Mouse (Mus musculus): ENCODE results near the gene Auts2. TPM values are rescaled to one million over a fixed set of nuclear protein-coding genes. Genes with fewer than 3 reads are reported as not detected.

Auts2 gene
- polyA plus RNA-seq, 1 experiment from 2014 or later, result 95.1 TPM

GRCm38 (mm10) chr5:131686956-131687618 lies 856.1 kb downstream of the Auts2 start:
- H3K9ac ChIP-seq, result no peak overlapping the region
- 0 out of 2 replicates have a peak, but pooled peaks cover 4% of the 10 kb centered on the region for H3K9me3 ChIP-seq (replicated peaks)
- no peak for ATAC-seq
- H3K4me1 ChIP-seq, result 0 out of 2 replicates have a peak, but pooled peaks cover 2% of the 10 kb centered on the region
- no peak overlapping the region for H3K27ac ChIP-seq
- no peaks in the 10 kb centered on the region for H3K27me3 ChIP-seq
- no peak overlapping the region for H3K4me3 ChIP-seq
- H3K4me2 ChIP-seq, result no peak overlapping the region
- 72% methylated on average over 8 of the region's 8 CpGs for WGBS
- peaks cover 7% of the 10 kb centered on the region; the same call in 1 of the 2 replicates for H3K36me3 ChIP-seq (ENCODE audit: poor library complexity, severe bottlenecking)

GRCm38 (mm10) chr5:131680127-131680845 lies 862.9 kb downstream of the Auts2 start:
- H3K36me3 ChIP-seq (ENCODE audit: poor library complexity, severe bottlenecking), result peaks cover 7% of the 10 kb centered on the region; the same call in 1 of the 2 replicates
- H3K4me2 ChIP-seq, result no peak overlapping the region
- 25% methylated on average over 12 of the region's 12 CpGs for WGBS
- no peak overlapping the region for H3K4me3 ChIP-seq
- H3K27ac ChIP-seq, result peak overlapping the region; percentile 80
- no peaks in the 10 kb centered on the region for H3K27me3 ChIP-seq
- H3K9ac ChIP-seq, result 0 out of 2 replicates have a peak overlapping the region, but pooled peaks have one; percentile 21
- 0 out of 2 replicates have a peak, but pooled peaks cover 4% of the 10 kb centered on the region for H3K9me3 ChIP-seq (replicated peaks)
- ATAC-seq, result peak; percentile 89
- H3K4me1 ChIP-seq, result peaks cover 31% of the 10 kb centered on the region

- Histone ChIP-seq H3K4me1 (peaks cover 31% of the 10 kb centered on the region), H3K27ac (peak overlapping the region; percentile 80), H3K27me3 (no peaks in the 10 kb centered on the region), H3K36me3 (ENCODE audit: poor library complexity, severe bottlenecking) (peaks cover 7% of the 10 kb centered on the region; the same call in 1 of the 2 replicates), H3K4me3 (no peak overlapping the region), H3K4me2 (no peak overlapping the region), H3K9ac (no peak overlapping the region), H3K9me3 (replicated peaks) (0 out of 2 replicates have a peak, but pooled peaks cover 4% of the 10 kb centered on the region)
- no peak for ATAC-seq
- WGBS, result 89% methylated on average over 1 of the region's 1 CpGs
Observed at GRCm38 (mm10) chr5:131679523-131679922, 863.6 kb downstream of the Auts2 start.

GRCm38 (mm10) chr5:131677518-131677917 lies 865.6 kb downstream of the Auts2 start:
- H3K9ac ChIP-seq, result no peak overlapping the region
- no peaks in the 10 kb centered on the region for H3K9me3 ChIP-seq (replicated peaks)
- no peaks in the 10 kb centered on the region for H3K36me3 ChIP-seq (ENCODE audit: poor library complexity, severe bottlenecking)
- no peak overlapping the region for H3K27ac ChIP-seq
- 57% methylated on average over 5 of the region's 5 CpGs for WGBS
- H3K27me3 ChIP-seq, result no peaks in the 10 kb centered on the region
- peaks cover 31% of the 10 kb centered on the region for H3K4me1 ChIP-seq
- no peak overlapping the region for H3K4me3 ChIP-seq
- no peak overlapping the region for H3K4me2 ChIP-seq
- 0 out of 2 replicates have a peak, but pooled peaks have one; percentile 16 for ATAC-seq

GRCm38 (mm10) chr5:131673696-131674095 lies 869.4 kb downstream of the Auts2 start:
- WGBS, result 86% methylated on average over 4 of the region's 4 CpGs

GRCm38 (mm10) chr5:131665068-131665467 lies 878.1 kb downstream of the Auts2 start:
- Histone ChIP-seq H3K4me3 (no peak overlapping the region), H3K4me2 (no peak overlapping the region), H3K27me3 (peaks cover 5% of the 10 kb centered on the region; the same call in 1 of the 2 replicates), H3K9ac (no peak overlapping the region), H3K27ac (0 out of 2 replicates have a peak overlapping the region, but pooled peaks have one; percentile 2), H3K9me3 (replicated peaks) (no peaks in the 10 kb centered on the region), H3K36me3 (ENCODE audit: poor library complexity, severe bottlenecking) (no peaks in the 10 kb centered on the region), H3K4me1 (peaks cover 25% of the 10 kb centered on the region)
- peak; percentile 36; the same call in 1 of the 2 replicates for ATAC-seq
- WGBS, result 40% methylated on average over 8 of the region's 8 CpGs

More at GRCm38 (mm10) chr5:131673696-131674095, 869.4 kb downstream of the Auts2 start:
- no peak overlapping the region for H3K27ac ChIP-seq
- H3K4me1 ChIP-seq, result peaks cover 3% of the 10 kb centered on the region
- no peak overlapping the region for H3K4me2 ChIP-seq
- H3K9me3 ChIP-seq (replicated peaks), result no peaks in the 10 kb centered on the region
- no peaks in the 10 kb centered on the region for H3K36me3 ChIP-seq (ENCODE audit: poor library complexity, severe bottlenecking)
- no peak for ATAC-seq
- H3K27me3 ChIP-seq, result no peaks in the 10 kb centered on the region
- no peak overlapping the region for H3K4me3 ChIP-seq
- H3K9ac ChIP-seq, result no peak overlapping the region

GRCm38 (mm10) chr5:131664657-131665056 lies 878.5 kb downstream of the Auts2 start:
- no peak overlapping the region for H3K4me2 ChIP-seq
- 0 out of 2 replicates have a peak overlapping the region, but pooled peaks have one; percentile 2 for H3K27ac ChIP-seq
- peak; percentile 30; the same call in 1 of the 2 replicates for ATAC-seq
- no peak overlapping the region for H3K9ac ChIP-seq
- H3K36me3 ChIP-seq (ENCODE audit: poor library complexity, severe bottlenecking), result no peaks in the 10 kb centered on the region
- no peaks in the 10 kb centered on the region for H3K9me3 ChIP-seq (replicated peaks)
- peaks cover 25% of the 10 kb centered on the region for H3K4me1 ChIP-seq
- peaks cover 5% of the 10 kb centered on the region; the same call in 1 of the 2 replicates for H3K27me3 ChIP-seq
- no peak overlapping the region for H3K4me3 ChIP-seq
- WGBS, result 78% methylated on average over 7 of the region's 7 CpGs

GRCm38 (mm10) chr5:131662657-131663056 lies 880.5 kb downstream of the Auts2 start:
- 87% methylated on average over 2 of the region's 2 CpGs for WGBS
- H3K27me3 ChIP-seq, result peaks cover 5% of the 10 kb centered on the region; the same call in 1 of the 2 replicates
- no peak overlapping the region for H3K9ac ChIP-seq
- H3K4me3 ChIP-seq, result no peak overlapping the region
- no peaks in the 10 kb centered on the region for H3K9me3 ChIP-seq (replicated peaks)
- no peak overlapping the region for H3K4me2 ChIP-seq
- ATAC-seq, result no peak
- H3K4me1 ChIP-seq, result peaks cover 34% of the 10 kb centered on the region
- H3K36me3 ChIP-seq (ENCODE audit: poor library complexity, severe bottlenecking), result no peaks in the 10 kb centered on the region; the same call in 1 of the 2 replicates
- no peak overlapping the region for H3K27ac ChIP-seq

GRCm38 (mm10) chr5:131658822-131659515 lies 884.2 kb downstream of the Auts2 start:
- Histone ChIP-seq H3K36me3 (ENCODE audit: poor library complexity, severe bottlenecking) (no peaks in the 10 kb centered on the region; the same call in 1 of the 2 replicates), H3K4me2 (no peak overlapping the region), H3K9me3 (replicated peaks) (no peaks in the 10 kb centered on the region), H3K4me3 (no peak overlapping the region), H3K4me1 (peaks cover 20% of the 10 kb centered on the region), H3K27ac (peak overlapping the region; percentile 57; the same call in 1 of the 2 replicates), H3K9ac (no peak overlapping the region), H3K27me3 (no peaks in the 10 kb centered on the region)
- ATAC-seq, result no peak
- 66% methylated on average over 19 of the region's 19 CpGs for WGBS

- H3K4me1 ChIP-seq, result peaks cover 36% of the 10 kb centered on the region
- no peak for ATAC-seq
- H3K36me3 ChIP-seq (ENCODE audit: poor library complexity, severe bottlenecking), result no peaks in the 10 kb centered on the region; the same call in 1 of the 2 replicates
- H3K9ac ChIP-seq, result no peak overlapping the region
- no peak overlapping the region for H3K27ac ChIP-seq
- H3K27me3 ChIP-seq, result peaks cover 12% of the 10 kb centered on the region
- H3K9me3 ChIP-seq (replicated peaks), result no peaks in the 10 kb centered on the region
- H3K4me2 ChIP-seq, result no peak overlapping the region
- no peak overlapping the region for H3K4me3 ChIP-seq
- WGBS, result 33% methylated on average over 7 of the region's 7 CpGs
Observed at GRCm38 (mm10) chr5:131654206-131654605, 888.9 kb downstream of the Auts2 start.

- Histone ChIP-seq H3K9me3 (replicated peaks) (no peaks in the 10 kb centered on the region), H3K36me3 (ENCODE audit: poor library complexity, severe bottlenecking) (no peaks in the 10 kb centered on the region), H3K4me2 (no peak overlapping the region), H3K27me3 (peaks cover 19% of the 10 kb centered on the region), H3K4me1 (peaks cover 58% of the 10 kb centered on the region), H3K4me3 (no peak overlapping the region), H3K27ac (peak overlapping the region; percentile 7; the same call in 1 of the 2 replicates), H3K9ac (no peak overlapping the region)
- ATAC-seq, result no peak
- WGBS, result 40% methylated on average over 11 of the region's 11 CpGs
Observed at GRCm38 (mm10) chr5:131650381-131650891, 892.7 kb downstream of the Auts2 start.

Measured in forebrain, embryonic 13.5 days (tissue).